Mouse (Mus musculus): ENCODE results near the gene Fkbp8. TPM values are rescaled to one million over a fixed set of nuclear protein-coding genes. Genes with fewer than 3 reads are reported as not detected.

Fkbp8 gene
- total RNA-seq, 2 experiments from 2014 or later = 407 to 421 TPM

DNA sequence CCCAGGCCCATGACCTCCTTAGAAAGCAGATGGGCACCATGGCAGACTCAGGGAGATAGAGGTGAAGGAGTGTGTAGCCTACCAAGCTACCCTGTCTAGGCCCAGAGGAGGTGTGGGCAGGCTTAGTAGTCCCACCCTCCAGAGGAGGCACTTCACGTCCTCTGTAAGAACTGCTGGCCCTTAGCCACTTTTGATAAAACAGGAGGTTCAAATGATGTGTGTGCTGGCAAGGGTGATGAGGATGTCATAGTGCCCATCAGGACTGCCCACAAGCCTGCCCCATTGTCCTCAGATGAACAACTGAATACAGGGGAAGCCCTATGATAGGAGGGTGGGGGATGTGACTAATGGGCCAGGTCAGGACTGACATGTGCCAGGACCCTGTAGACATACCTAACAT, 25.3 kb downstream of the Fkbp8 start:
- DNase-seq (ENCODE audit: low spot score in 2 of 2) = no peak

DNA sequence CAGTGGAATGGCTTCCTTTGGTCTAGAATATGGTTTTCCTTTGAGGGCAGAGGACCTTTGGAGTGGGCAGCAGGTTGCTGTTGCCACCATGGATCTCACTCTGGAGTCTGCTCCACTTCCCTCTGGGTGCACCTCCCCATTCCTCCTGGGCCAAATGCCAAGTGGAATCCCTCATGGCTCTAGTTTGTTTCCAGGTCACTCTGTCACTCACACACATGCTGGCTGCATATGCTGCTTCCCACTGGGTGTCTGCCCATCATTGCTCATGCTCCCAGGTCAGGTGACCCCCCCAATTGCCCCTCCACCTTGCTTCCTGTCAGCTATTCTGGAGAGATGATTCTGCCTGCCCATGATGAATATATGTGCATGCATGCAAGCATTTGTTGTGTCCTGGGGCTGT, 26.2 kb downstream of the Fkbp8 start:
- no peak for DNase-seq (ENCODE audit: low spot score in 2 of 2)

DNA sequence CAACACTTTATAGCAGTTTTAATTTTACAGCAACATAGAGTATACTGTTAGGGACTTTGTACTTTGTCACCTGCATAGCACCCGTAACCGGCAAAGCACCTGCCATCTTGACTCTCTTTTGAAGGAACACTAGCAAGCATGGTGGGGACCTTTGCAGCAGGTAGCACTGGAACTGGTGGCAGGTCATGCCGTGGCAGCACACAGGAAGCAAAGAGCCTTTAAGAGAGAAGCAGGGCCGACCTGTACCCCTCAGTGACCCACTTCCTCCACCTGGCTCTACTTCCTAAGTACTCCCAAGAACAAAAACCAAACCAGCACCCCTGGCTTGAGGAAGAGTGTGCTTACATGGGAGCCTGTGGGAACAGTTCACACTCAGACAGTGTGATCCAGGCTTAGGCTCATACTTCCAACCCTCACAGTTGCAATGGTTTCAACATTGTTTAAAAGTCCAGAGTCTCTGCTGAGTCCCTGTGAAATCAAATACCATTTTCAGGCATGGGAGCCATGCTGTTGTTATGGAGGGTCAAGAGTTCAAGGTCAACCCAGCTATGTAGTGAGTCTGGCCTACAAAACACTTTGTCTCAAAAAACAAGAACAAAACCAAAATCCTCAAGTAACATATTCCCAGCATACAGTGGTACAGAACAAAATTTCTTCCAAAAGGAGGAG, 27.7 kb downstream of the Fkbp8 start:
- DNase-seq (ENCODE audit: low spot score in 2 of 2) = no peak

DNA sequence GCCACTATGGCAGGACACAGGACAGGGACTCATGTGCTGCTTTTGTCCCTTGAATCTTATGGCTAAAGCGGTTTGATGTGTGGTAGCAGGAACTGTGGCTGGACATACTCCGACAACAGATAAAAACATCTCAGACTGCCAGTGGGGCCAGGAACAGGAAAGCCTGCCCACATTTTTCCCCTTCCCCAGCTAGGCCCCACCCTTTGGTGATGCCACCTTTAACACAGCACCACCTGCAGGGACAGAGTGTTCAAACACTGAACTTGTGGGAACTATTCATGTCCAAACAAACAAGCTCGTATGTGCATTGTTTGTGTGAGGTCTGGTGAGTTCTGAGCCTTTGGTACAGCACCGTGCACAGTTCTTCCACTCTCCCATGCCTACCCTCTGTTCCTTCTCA, 30.8 kb downstream of the Fkbp8 start:
- no peak for DNase-seq (ENCODE audit: low spot score in 2 of 2)

DNA sequence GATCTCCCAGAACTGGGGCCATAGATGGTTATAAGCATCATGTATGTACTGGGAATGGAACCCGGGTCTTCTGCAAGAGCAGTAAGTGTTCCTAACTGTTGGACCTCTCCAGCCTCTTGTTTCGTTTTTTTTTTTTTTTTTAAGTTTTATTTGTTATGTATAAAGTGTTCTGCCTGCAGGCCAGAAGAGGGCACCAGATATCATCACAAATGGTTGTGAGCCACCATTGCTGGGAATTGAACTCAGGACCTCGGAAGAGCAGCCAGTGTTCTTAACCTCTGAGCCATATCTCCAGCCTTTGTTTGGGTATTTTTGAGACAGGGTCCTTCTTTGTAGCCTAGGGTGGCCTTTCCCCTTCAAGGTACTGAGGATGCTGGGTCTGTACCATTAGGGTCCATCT, 31.5 kb downstream of the Fkbp8 start:
- no peak for DNase-seq (ENCODE audit: low spot score in 2 of 2)

DNA sequence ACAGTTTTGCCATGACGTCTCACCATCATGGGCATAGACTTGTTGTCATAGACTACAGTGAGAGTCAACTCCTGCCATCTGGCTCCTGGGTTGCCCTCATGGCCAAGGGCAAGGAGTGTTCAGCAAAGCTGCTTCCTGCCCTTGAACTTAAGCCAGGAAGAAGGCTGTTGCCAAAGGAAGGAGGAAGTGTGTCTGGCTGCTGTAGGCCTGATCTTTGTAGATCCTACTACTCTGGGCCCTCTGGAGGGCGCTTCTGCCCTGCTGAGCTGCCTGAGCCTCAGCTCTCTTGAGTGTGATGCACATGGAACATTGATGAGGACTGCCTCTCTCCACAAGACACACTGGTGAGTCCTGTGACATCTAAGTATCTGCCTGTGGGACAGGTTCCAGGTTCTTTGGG, 32.6 kb downstream of the Fkbp8 start:
- no peak for DNase-seq (ENCODE audit: low spot score in 2 of 2)

DNA sequence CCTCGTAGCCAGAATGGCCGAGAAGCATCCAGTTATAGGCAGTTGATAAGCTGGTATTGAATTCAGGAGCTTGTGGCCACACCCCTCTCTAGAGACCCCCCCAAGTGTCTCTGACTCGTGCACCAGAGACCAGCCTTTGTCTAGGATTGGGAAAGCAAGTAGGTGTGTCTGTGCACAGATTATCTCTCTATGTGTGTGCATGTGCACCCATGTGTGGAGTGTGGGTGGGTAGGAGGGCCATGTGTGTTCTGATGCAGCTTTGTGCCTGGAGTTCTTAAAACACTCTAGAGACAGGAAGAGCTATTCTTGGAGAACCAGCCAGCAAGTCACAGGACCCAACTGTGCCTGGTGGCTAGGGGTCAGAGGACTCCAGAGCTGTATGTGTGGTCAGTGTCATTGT, 33.0 kb downstream of the Fkbp8 start:
- no peak for DNase-seq (ENCODE audit: low spot score in 2 of 2)

DNA sequence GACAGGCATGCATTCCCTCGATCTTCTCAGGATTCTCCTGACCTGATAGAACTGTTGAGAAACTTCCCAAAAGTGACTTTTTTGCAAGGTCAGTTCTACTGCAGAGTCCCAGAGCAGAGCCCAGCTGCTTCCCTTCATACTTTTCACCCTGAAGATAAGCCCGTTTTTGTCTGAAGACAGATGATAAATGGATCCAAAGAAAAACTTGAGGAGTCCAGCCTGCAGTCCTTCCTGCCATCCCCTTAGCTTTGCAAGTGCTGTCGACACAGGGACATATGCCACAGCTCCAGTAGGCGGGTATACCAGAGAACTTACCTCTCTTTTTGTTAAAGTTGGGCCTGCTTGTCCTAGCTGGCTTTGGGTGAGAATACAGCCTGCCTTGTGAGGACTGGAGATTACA, 33.8 kb downstream of the Fkbp8 start:
- no peak for DNase-seq (ENCODE audit: low spot score in 2 of 2)

DNA sequence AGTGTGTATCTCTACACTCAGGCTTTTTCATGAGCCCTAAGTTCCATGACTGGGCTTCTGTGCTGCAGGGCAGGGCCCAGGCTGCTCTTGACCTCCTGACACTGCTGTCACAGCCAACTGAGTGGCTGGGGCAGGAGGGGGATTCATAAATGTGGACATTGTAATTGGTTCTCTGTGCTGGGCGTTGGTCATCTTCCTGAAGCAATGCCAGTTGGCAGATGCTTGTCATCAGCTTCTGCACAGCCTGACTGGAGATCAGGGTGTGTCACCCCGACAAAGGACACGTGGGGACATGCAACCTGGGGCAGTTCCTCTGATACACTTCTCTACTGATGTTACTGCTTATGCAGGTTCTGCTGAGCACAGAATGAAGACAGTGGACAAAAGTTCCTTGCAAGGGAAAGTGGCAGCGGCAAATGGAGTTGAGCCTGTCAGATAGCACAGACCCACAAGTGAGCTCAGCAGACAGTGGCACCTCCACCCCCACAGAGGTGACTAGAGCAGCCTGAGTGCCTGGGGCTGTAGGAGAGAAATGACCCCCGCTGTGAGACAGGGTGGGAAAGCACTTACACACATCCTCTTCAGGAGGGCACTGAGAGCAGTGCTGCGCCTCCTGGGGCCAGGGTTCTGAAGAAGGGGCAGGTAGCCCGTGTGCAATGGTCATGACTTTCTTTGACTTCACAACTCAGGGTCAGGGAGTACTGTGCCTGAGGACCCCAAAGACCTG, 34.4 kb downstream of the Fkbp8 start:
- peak in 1 of 2 experiments; percentile 46 for DNase-seq (ENCODE audit: low spot score in 2 of 2)

DNA sequence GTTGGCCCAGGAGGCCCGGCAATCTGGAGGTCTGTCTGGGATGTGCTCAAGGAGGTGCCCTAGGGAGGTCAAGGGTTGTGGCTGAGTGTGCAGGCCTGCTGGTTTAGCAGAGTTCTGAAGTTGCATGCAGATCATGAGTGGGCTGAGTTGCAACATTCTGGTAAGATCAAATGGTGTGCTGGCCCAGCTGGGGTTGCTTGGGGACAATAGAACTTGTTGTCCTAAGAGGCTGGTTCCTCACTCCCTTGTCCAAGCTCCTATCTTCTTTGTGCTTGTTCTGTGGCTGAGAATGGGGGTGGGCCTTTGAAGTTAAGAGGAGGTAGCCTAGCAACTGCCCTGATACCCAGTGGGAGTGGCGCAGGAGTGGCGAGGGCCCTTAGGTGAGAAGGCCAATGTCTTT, 35.3 kb downstream of the Fkbp8 start:
- no peak for DNase-seq (ENCODE audit: low spot score in 2 of 2)

DNA sequence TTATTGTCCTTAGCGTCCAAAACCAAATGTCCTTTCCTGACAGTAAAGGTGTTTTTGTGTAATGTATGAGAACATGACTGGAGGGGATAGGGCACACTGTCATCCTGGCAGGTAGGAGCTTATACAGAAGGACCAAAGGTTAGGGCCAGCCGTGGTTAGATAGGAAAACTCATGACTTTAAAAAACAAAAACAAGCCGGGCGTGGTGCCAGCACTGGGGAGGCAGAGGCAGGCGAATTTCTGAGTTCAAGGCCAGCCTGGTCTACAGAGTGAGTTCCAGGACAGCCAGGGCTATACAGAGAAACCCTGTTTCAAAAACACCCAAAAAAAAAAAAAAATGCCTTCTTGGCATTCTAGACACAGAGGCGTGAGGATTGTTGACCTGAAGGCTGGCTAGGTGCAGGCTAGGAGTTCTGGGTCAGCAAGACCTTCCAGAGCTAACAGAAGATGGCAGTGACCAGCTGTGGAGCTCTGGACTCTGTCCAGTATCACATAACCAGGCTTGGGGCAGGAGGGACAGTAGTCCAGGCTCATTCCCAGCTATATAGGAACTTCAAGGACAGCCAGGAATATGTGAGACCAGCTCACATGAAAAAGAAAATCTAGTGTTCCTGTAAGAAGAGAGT, 36.4 kb downstream of the Fkbp8 start:
- DNase-seq (ENCODE audit: low spot score in 2 of 2) = no peak

DNA sequence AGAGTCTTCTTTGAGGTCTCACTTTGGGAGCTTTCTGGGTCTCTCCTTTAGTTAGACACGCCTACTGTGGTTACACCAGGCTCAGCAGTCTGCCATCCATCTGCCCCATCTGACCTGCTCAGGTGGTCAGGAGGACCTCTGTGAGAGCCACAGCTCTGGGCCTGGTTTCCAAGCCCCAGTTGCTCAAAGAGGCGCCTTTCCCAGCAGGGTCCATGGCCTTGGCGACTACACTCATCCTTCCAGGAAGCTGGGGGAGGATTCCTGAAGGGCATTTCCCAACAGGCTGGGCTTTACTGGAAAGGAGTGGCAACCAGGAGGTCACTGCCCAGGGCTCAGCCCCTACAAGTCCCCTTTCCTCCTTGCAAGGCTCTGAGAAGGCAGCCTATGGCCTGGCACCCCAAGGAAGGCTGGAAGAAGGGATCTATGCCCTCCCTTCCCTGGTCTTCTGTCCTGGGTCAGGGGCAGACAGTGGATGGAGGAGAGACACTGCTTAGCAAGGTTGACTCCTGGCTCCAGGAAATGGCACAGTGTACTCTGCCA, 37.2 kb downstream of the Fkbp8 start:
- DNase-seq (ENCODE audit: low spot score in 2 of 2) = no peak

DNA sequence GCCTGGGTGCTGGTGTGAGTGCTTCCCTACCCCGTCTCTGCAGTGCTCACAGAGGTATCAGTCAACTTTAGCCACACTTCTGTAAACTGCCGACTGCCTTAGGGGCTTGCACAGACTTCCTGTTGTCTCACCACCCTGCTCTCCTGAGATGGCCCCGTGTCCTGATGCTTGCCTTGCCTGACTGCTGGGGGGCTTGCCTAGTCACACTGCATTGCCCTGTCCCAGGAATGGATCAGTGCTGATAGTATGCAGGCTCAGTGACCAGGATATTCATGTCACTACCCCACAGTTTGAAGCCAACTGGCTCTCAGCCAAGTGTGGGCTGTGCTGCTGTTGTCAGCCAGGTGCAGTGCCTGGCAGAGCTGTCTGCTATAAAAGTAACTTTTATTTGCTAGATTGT, 38.0 kb downstream of the Fkbp8 start:
- no peak for DNase-seq (ENCODE audit: low spot score in 2 of 2)

DNA sequence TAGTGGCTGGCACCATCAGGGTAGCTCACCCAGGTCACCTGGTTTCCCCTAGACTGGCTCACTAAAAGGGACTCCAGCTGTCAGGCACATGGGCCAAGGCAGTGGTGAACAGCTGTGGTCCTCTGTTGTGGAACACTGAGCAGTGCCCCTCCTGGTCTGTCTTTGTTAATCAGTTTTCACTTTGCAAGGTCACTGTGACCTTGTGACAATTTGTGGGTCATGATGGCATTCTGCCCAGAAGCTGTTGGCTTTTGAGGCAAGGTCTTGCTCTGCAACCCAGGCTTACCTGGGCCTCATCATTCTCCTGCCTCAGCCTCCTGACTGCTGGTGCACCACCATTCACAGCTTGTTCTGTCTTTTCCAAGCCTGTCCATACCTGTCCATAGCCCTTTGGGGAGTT, 42.8 kb downstream of the Fkbp8 start:
- DNase-seq (ENCODE audit: low spot score in 2 of 2) = no peak

DNA sequence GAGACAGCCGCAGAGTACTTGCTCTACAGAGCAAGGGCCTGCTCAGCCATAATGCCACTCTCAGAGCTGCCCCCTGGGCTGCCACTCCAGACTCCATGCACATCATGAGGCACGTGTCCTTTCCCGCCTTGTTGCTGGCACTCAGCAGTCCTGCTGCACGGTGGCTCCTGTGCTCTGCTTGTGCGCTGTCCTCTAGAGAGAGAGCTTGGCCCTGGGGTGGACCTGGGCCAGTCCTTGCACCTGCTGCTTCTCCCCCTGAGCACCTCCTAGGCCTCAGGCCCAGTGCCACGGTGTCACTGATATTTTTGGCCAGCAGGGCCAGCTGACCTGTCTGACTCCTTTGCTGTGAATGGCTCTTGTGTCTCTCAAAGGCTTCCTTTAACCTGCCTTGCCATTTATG, 43.5 kb downstream of the Fkbp8 start:
- no peak for DNase-seq (ENCODE audit: low spot score in 2 of 2)

DNA sequence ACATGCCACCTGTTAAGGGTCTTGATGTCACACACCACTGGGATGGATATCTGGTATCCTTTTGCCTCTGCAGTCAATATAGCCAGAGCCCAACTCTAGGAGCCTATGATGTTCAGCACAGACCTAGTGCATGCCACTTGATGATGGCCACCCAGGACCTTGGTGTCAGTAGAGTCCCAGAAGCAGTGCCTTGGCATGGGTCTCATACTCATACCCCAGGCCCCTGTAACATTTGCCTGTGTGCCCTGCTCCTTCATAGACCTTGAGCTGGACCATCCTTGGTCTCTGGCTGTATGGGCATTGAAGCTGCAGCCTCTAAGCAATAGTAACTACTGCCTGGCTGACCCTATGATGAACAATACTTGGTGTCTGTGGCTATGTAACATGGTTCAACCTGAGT, 46.8 kb downstream of the Fkbp8 start:
- DNase-seq (ENCODE audit: low spot score in 2 of 2) = no peak

DNA sequence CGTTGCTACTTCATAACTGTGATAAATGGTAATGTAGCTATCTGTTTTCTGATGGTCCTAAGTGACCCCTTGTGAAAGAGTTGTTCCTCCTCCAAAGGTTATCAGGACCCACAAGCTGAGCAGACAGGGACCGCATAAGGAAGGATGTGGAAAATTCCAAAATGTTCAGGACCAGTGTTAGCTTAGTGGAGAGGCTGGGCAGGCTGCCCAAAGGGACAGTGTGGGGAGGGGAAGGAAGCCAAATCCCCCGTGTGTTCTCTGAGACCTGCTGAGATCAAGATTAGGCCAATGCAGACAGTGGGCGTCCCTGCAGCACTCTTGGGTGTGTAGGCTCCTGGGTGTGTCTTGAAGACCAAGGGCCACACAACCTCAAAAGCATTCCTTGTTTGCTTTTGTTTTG, 47.4 kb downstream of the Fkbp8 start:
- no peak for DNase-seq (ENCODE audit: low spot score in 2 of 2)

DNA sequence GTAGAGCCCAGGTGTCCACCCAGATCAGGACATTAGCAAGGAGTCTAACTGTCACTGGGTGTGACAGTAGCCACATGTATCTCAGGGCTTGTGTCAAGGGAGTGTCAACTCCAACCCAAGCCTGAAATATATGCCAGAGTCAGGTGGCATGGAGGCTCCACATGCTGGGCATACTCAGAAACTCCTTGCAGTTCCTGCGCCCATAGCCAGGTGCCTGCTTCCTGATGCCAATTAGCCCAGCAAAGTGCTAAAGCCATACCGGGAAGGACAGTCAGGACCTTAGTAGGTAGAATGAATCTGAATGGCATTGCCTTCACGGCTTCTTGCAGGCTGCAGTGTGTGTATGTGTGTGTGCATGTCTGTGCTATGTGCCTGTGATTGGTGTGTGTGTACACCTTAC, 49.7 kb downstream of the Fkbp8 start:
- no peak for DNase-seq (ENCODE audit: low spot score in 2 of 2)

DNA sequence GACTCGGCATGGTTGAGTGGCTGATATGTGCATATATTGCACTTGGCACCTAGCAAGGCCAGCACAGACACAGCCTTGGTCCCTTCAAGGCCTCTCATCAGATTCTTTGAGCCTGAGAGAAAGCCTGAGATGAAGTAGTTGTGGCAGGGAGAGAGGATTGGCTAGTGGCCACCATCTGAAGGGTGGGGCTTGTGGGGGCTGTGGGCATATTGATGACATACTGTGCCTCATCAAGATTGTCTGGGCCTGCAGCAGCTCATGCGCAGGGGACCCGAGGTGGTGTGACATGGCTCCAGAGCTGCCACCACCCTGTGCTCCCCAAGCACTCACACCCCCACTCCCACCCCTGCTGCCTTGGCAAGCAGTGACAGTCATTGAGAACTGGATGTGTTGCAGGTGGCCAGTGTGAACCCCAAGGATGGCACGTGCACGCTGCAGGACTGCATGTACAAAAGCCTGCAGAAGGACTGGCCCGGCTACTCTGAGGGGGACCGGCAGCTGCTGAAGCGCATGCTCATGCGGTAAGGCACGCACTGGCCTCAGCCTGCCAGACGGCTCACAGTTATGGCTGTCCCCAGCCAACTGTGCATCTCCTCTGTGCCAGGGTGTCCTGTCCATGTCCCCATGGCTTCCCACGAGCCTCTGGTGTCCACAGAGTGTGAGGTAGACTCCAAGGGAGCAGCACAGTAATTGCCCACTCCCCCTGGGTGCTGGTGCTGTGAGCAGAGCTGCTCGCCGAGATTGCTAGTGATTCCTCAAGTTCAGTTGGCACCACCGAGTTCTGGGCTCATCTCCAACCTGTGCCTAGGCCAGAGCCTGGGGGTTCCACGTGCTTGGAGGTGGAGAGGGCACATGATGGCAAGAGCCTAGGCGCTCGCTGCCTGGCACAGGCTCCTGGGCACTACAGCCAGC, 56.2 kb downstream of the Fkbp8 start:
- DNase-seq (ENCODE audit: low spot score in 2 of 2) = no peak

DNA sequence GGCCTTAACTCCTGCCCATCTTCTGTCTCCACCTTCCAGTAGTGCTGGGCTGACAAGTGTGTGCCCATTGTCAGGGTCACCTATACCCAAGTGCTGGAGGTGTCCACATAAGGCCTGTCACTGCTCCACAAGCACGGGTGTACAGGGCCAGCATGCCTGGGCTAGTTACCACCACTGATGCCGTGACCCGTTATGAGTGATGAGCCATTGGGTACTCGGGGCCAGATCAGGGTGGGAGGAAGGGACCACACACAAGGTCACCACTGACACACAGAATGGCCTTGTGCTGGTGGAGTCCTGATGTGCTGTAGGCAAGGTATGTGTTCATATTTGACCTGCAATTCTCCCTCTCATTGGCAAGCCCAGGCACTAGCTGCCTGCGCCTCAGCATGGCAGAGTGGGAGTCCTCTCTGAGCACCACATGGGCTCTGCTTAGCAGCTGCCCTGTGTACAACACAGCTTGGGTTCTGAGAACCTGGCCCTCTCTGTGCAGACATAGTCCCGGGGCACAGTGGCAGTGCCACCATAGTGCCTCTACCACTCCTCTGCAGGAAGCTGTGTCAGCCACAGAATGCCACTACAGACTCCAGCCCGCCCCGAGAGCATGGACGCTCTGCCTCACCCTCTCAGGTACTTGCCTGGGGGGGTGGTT, 57.2 kb downstream of the Fkbp8 start:
- no peak for DNase-seq (ENCODE audit: low spot score in 2 of 2)

Data from left cerebral cortex, adult 18-20 months (tissue).